Mouse (Mus musculus) left cerebral cortex, adult 18-20 months (tissue): ENCODE data around the gene Birc3. TPM values are rescaled to one million over a fixed set of nuclear protein-coding genes. Genes with fewer than 3 reads are reported as not detected.
A peak's percentile ranks its signal among the peaks of the same experiment; 100 is the strongest.
"Not testable (repeated sequence)": the region's sequence is repeated elsewhere in the genome, so short reads cannot be mapped to it uniquely, and the experiment has no call there.

Experiments
- DNase-seq, 2 experiments: peaks; one replicate each; pipeline ENCODE4 v3.0.0; 2021 to 2022; ENCODE audit warnings: low spot score in 2 of 2, mixed read lengths in 1 of 2
- long read RNA-seq, 2 experiments: library from polyadenylated mRNA; stranded (forward); transcript quantifications; one replicate each; pipeline ENCODE4 v2.0.0; 2021
- total RNA-seq, 2 experiments: library from RNA; stranded (reverse); gene quantifications; 2 replicates each; pipeline ENCODE4 v1.2.3; 2021

The Birc3 gene
- 1 to 10 TPM; 2.0 to 2.7 TPM for total RNA-seq
- long read RNA-seq, experiment 1, result 0 reads
- long read RNA-seq, experiment 2, partial matches to known transcripts, result 0 of 1 reads
- long read RNA-seq, experiment 2, other reads (novel, unspliced or antisense), result 0 of 1 reads

GRCm38 (mm10) chr9:7872775-7873439, at the start of gene Birc3:
Birc3 (minus strand) TSS chr9:7873186.
- DNase-seq, result peak; percentile 17

GRCm38 (mm10) chr9:7914925-7915324, 41.9 kb upstream of the Birc3 start:
- no peak for DNase-seq

DNA sequence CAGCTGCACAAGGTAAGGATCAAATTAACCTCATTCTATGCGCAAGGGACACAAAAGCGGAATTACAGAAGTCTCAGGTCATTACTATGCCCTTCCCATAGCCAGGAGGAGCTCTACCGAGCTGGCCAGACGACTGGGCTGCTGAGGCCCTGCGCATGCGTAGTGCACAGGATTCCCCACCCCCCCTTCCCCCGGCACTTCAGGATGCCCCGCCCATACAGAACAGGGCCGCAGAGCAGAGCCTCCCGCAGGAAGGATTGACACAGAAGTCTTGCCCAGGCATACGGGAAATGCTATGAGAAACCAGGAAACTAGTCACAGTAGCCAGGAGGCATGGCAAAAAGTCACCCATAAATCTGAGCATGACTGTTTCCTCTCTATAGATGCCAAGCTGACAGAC, 41.5 kb upstream of the Birc3 start:
- peak in 1 of 2 experiments; percentile 17 for DNase-seq

GRCm38 (mm10) chr9:7913953-7914352, 41.0 kb upstream of the Birc3 start:
- DNase-seq, result no peak

GRCm38 (mm10) chr9:7907351-7907985, 34.5 kb upstream of the Birc3 start:
- DNase-seq, result no peak

GRCm38 (mm10) chr9:7906564-7906963, 33.6 kb upstream of the Birc3 start:
- DNase-seq, result no peak

GRCm38 (mm10) chr9:7903825-7904224, 30.8 kb upstream of the Birc3 start:
- no peak for DNase-seq

DNA sequence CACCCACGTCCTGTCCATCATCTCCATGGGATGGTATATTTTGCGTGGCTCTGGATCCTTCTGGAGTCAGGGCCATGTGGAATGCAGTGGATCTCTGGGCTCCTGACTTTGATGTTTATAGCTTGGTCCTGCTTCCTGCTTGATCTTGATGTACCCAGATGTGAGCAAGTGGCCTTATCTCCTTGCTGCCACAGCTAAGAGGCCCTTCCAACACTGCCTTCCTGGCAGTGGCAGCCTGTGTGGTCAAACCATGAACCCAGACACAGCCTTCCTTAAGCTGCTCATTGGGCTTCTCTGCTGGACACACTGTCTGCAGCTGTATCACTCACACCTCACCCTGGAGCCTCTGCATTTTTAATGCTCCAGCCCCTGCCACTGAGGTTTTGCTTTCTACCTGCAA, 30.3 kb upstream of the Birc3 start:
- DNase-seq, result no peak

- DNase-seq, result no peak
Observed at GRCm38 (mm10) chr9:7902311-7902710, 29.3 kb upstream of the Birc3 start.

DNA sequence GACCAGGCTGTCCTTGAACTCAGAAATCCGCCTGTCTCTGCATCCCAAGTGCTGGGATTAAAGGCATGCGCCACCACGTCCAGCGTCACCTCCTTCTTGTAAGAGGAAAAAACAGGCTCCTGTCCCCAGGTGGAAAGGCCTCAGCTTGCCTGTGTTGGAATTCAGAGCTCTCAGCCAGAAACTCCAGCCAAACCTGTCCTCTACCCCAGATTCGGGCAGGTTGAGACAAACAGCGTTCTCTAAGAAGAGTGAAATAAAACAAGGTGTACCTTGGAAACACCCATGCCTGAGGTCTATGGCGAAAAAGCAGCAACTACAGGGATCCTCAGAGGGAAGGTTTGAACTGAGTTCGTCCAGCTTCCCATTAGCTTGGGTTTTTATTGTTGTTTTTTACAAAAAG, 28.0 kb upstream of the Birc3 start:
- DNase-seq, result no peak

- DNase-seq, result peak; percentile 74 to 80
Observed at GRCm38 (mm10) chr9:7897502-7897901, 24.5 kb upstream of the Birc3 start.

- not testable (repeated sequence) for DNase-seq
Observed at GRCm38 (mm10) chr9:7891796-7892195, 18.8 kb upstream of the Birc3 start.

- no peak for DNase-seq
Observed at GRCm38 (mm10) chr9:7891177-7891576, 18.2 kb upstream of the Birc3 start.

DNA sequence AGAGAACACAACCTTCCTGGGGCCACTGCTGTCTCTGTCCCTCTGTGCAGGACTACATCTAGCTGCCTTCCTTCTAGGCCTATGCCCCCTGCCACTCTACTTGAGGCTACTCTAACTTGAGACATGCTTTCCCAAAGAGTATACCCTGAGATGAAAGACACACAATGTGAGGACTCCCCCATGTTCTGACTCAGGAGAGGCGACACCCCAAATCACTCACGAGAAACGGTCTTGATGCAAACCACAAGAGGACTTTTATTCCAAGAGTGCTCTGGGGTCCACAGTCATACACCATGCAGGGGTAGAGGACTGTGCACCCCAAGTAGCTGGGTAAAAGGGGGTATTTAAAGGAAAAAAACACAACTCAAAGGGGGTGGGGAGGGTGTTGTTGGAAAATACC, 11.4 kb upstream of the Birc3 start:
- DNase-seq, result no peak

GRCm38 (mm10) chr9:7882304-7882865, 9.4 kb upstream of the Birc3 start:
- DNase-seq, result no peak

GRCm38 (mm10) chr9:7873511-7874211, 675 bp upstream of the Birc3 start:
- DNase-seq, result no peak

DNA sequence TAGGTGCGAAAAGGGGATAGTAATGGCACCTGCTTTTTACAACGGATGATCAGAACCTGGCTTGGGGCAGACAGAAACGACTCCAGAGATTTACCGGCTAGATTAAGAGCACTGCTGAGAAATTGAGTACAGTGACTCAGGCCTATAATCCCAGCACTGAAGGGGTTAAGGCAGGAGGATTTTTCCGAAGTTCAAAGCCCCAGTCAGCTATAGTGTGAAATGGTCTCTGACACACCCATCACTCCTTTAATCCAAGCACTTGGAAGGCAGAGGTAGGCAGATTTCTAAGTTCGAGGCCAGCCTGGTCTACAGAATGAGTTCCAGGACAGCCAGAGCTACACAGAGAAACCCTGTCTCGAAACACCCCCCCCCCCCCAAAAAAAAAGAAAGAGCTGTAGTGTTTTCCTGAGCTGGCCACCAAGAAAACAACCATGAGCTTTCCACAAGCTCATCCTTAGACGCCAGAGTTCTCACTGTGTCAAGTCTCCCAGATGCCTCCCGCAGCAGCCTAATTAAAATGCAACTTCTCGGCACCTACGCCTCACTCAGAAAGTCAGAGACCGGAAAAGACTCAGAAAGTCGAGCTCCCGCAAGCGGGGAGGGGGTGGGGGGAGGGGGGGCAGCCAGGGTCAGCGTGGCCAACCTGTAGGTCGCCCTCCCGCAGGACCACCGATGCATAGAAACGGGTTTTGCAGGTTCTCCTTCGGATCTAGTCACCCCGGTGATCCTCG, 777 bp downstream of the Birc3 start:
- DNase-seq, result peak in 1 of 2 experiments; percentile 4

- no peak for DNase-seq
Observed at GRCm38 (mm10) chr9:7871316-7872043, 1.5 kb downstream of the Birc3 start.

- DNase-seq, result no peak
Observed at GRCm38 (mm10) chr9:7870556-7871315, 2.2 kb downstream of the Birc3 start.
